ENCODE assay signal across 8 mouse cellular contexts in the genomic region with DNA sequence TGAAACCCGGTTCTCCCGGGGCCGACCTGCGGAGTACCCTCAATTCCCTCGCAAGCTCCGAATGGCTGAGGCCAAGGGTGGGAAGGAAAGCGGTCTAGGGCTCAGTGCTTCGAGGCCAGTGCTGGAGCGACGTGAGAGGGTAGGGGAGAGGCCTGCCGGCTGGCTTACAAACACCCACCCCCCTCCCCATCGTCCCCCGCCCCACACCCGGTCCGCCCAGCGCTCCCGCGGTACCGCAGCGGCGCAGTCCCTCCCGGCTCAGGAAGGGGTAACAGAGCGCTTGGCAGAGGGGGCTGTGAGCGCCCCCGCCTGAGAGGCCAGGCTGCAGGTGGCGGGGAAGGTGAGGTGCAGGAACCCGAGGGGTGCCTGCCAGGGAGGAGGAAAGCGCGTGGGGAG. TPM values are rescaled to one million over a fixed set of nuclear protein-coding genes. Genes with fewer than 3 reads are reported as not detected.
DNase-seq lines count a peak whose midpoint lies in the region; ATAC-seq lines count a peak whose summit lies in the region.

A gene (plus strand): TSS at position 287 of the 396 bp plus-strand sequence.

- DNase-seq in lung, postnatal 25 days (ENCODE audit: low spot score), result no peak
- DNase-seq in left cerebral cortex, postnatal 36 days (ENCODE audit: low spot score in 2 of 2), result no peak

- peaks cover 99% of the 10 kb centered on the region for H3K27me3 ChIP-seq in lung, embryonic 15.5 days
- H3K27me3 ChIP-seq in forebrain, embryonic 12.5 days, result peaks cover 91% of the 10 kb centered on the region
- peaks cover 97% of the 10 kb centered on the region for H3K27me3 ChIP-seq in limb, embryonic 15.5 days
- H3K27me3 ChIP-seq in stomach, embryonic 15.5 days (replicated peaks), result peaks cover 94% of the 10 kb centered on the region

- no peak; the same call in 1 of the 2 replicates for ATAC-seq in lung, embryonic 15.5 days (ENCODE audit: borderline replicate concordance, extremely low read depth, low FRiP score, low TSS enrichment)
- peak; percentile 59; the same call in 1 of the 2 replicates for ATAC-seq in forebrain, embryonic 12.5 days (ENCODE audit: low FRiP score)
- no peak for ATAC-seq in limb, embryonic 15.5 days (ENCODE audit: insufficient number of reproducible peaks, low FRiP score, low TSS enrichment, low read depth)
- ATAC-seq in stomach, embryonic 15.5 days (ENCODE audit: insufficient read depth, low FRiP score, low read depth), result 0 out of 2 replicates have a peak, but pooled peaks have one; percentile 8
- no peak for ATAC-seq in megakaryocyte progenitor cell, adult 5-6 weeks (replicated peaks; ENCODE audit: poor library complexity)
- no peak for ATAC-seq in frontal cortex, adult (ENCODE audit: low TSS enrichment)

- no peak within 1 kb of the TSS for H3K27ac ChIP-seq in lung, embryonic 15.5 days
- peak within 1 kb of the TSS; percentile 93 for H3K27ac ChIP-seq in forebrain, embryonic 12.5 days
- H3K27ac ChIP-seq in limb, embryonic 15.5 days, result no peak within 1 kb of the TSS
- H3K27ac ChIP-seq in stomach, embryonic 15.5 days, result no peak within 1 kb of the TSS

- no peaks in the 10 kb centered on the region for H3K9me3 ChIP-seq in lung, embryonic 15.5 days
- H3K9me3 ChIP-seq in forebrain, embryonic 12.5 days, result no peaks in the 10 kb centered on the region
- H3K9me3 ChIP-seq in limb, embryonic 15.5 days, result no peaks in the 10 kb centered on the region
- H3K9me3 ChIP-seq in stomach, embryonic 15.5 days, result no peaks in the 10 kb centered on the region

- intact Hi-C loops in left cerebral cortex, postnatal 36 days (cut with DNase I), result loop anchor here (2.0 to 10.0 kb wide), 2 partner anchors 63 to 375 kb away; a partner anchor contains a TSS

- peaks cover 33% of the 10 kb centered on the region for H3K4me1 ChIP-seq in lung, embryonic 15.5 days
- H3K4me1 ChIP-seq in forebrain, embryonic 12.5 days, result peaks cover 48% of the 10 kb centered on the region
- peaks cover 34% of the 10 kb centered on the region for H3K4me1 ChIP-seq in limb, embryonic 15.5 days
- H3K4me1 ChIP-seq in stomach, embryonic 15.5 days, result peaks cover 23% of the 10 kb centered on the region

- H3K9ac ChIP-seq in lung, embryonic 15.5 days, result no peak within 1 kb of the TSS
- peak within 1 kb of the TSS; percentile 85 for H3K9ac ChIP-seq in forebrain, embryonic 12.5 days
- H3K9ac ChIP-seq in limb, embryonic 15.5 days, result no peak within 1 kb of the TSS
- no peak within 1 kb of the TSS for H3K9ac ChIP-seq in stomach, embryonic 15.5 days

- H3K4me2 ChIP-seq in lung, embryonic 15.5 days, result peak within 1 kb of the TSS; percentile 64
- peak within 1 kb of the TSS; percentile 59 for H3K4me2 ChIP-seq in forebrain, embryonic 12.5 days
- peak within 1 kb of the TSS; percentile 83 for H3K4me2 ChIP-seq in limb, embryonic 15.5 days
- peak within 1 kb of the TSS; percentile 71 for H3K4me2 ChIP-seq in stomach, embryonic 15.5 days

- WGBS in lung, embryonic 15.5 days, result 1% methylated on average over 25 of the region's 29 CpGs
- 1% methylated on average over 29 of the region's 29 CpGs for WGBS in forebrain, embryonic 12.5 days
- under 1% methylated on average over 26 of the region's 29 CpGs for WGBS in limb, embryonic 15.5 days
- WGBS in stomach, embryonic 15.5 days, result 2% methylated on average over 25 of the region's 29 CpGs

- H3K4me3 ChIP-seq in lung, embryonic 15.5 days, result peak within 1 kb of the TSS; percentile 36
- H3K4me3 ChIP-seq in forebrain, embryonic 12.5 days (replicated peaks), result peak within 1 kb of the TSS; percentile 59
- H3K4me3 ChIP-seq in limb, embryonic 15.5 days, result peak within 1 kb of the TSS; percentile 38
- peak within 1 kb of the TSS; percentile 41 for H3K4me3 ChIP-seq in stomach, embryonic 15.5 days (replicated peaks)

- no peaks in the 10 kb centered on the region for H3K36me3 ChIP-seq in lung, embryonic 15.5 days
- no peaks in the 10 kb centered on the region for H3K36me3 ChIP-seq in forebrain, embryonic 12.5 days (replicated peaks)
- H3K36me3 ChIP-seq in limb, embryonic 15.5 days, result no peaks in the 10 kb centered on the region
- H3K36me3 ChIP-seq in stomach, embryonic 15.5 days, result no peaks in the 10 kb centered on the region

RNA-seq across cellular contexts. Expression of the gene that starts here (rescaled TPM):
- 0.29 and 0.43 TPM in 2 replicates for polyA plus RNA-seq in lung, embryonic 15.5 days (2015; fragmentation: Nextera tagmentation; extraction: Ambion mirVana)
- 11.8 and 18.9 TPM in 2 replicates for polyA plus RNA-seq in forebrain, embryonic 12.5 days (2016; fragmentation: Nextera tagmentation; extraction: Ambion mirVana)
- 0.08 TPM in 1 of 2 replicates, not detected in the other for polyA plus RNA-seq in limb, embryonic 15.5 days (2015; fragmentation: Nextera tagmentation; extraction: Ambion mirVana)
- polyA plus RNA-seq in stomach, embryonic 15.5 days (2015; fragmentation: Nextera tagmentation; extraction: Ambion mirVana), result 0.77 TPM in 2 replicates
- not detected in 2 replicates for total RNA-seq in megakaryocyte progenitor cell, adult 5-6 weeks (2015)
- not detected in 2 replicates for total RNA-seq in megakaryocyte progenitor cell, adult 5-6 weeks (2017)
- not detected for total RNA-seq in left cerebral cortex, postnatal 36 days (2021)

Comparison
In these comparisons a context has a peak if more than half of its experiments do, and no peak if none do; other contexts are left out.
1. Peak in ATAC-seq, H3K4me3 ChIP-seq and H3K4me2 ChIP-seq in stomach, embryonic 15.5 days; RNA of the gene not detected or under 1 TPM.